ENCODE assay signal across 10 mouse cellular contexts in the genomic region with DNA sequence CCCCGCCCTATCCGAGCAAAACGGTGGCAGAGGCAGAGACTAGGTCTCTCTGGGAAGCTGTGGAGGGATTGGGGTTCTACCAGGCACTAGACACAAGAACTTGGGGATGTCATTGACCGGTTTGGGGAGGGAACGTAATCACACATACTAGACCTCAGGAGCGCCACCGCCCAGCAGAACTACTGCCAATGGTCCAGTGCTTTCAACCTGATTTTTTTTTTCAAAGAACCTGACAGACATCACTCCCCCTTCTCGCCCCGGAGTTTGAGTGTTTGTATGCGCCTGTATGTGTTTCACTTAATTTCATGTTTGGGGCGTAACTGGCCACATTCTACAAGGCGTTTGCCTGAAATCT. TPM values are rescaled to one million over a fixed set of nuclear protein-coding genes. Genes with fewer than 3 reads are reported as not detected.
A peak's percentile ranks its signal among the peaks of the same experiment; 100 is the strongest.
DNase-seq lines count a peak whose midpoint lies in the region; ATAC-seq and TF ChIP-seq lines count a peak whose summit lies in the region.
"Had no signal": no experiment of that assay in that cellular context is flagged by ENCODE, and none has a peak within 500 bp of the region (broad histone marks: within the 10 kb centered on the region; RNA-seq: fewer than 3 reads in every experiment).

No protein-coding gene starts in this region.

- peaks cover 42% of the 10 kb centered on the region for H3K27me3 ChIP-seq in heart, postnatal 0 days (ENCODE audit: control insufficient read depth, insufficient read depth, low read length)
- no peaks in the 10 kb centered on the region for H3K27me3 ChIP-seq in hindbrain, embryonic 14.5 days (ENCODE audit: control insufficient read depth, insufficient read depth, low read length)
- H3K27me3 ChIP-seq in midbrain, embryonic 12.5 days = peaks cover 16% of the 10 kb centered on the region

- TF ChIP-seq EP300 in heart, postnatal 0 days (IDR thresholded peaks at IDR 0.05; ENCODE audit: low read depth) = no peak

- 0 out of 2 replicates have a peak overlapping the region, but pooled peaks have one; percentile 4 for H3K9ac ChIP-seq in heart, postnatal 0 days (replicated peaks; ENCODE audit: low read depth, low read length)
- H3K9ac ChIP-seq in hindbrain, embryonic 14.5 days = peak overlapping the region; percentile 56
- peak overlapping the region; percentile 68 for H3K9ac ChIP-seq in midbrain, embryonic 12.5 days (replicated peaks)

- peak overlapping the region; percentile 47 for H3K4me3 ChIP-seq in heart, postnatal 0 days (ENCODE audit: low read depth, low read length)
- H3K4me3 ChIP-seq in cortical plate, adult 2 months (ENCODE audit: insufficient read depth, low read length) = peak overlapping the region; percentile 57
- H3K4me3 ChIP-seq in hindbrain, embryonic 14.5 days (replicated peaks; ENCODE audit: low read length) = peak overlapping the region; percentile 62
- peak overlapping the region; percentile 64 for H3K4me3 ChIP-seq in midbrain, embryonic 12.5 days

- no peak for DNase-seq in heart, postnatal 0 days (ENCODE audit: low spot score)
- DNase-seq in heart, adult 11 months = no peak
- no peak for DNase-seq in hindbrain, embryonic 14.5 days (ENCODE audit: low spot score)
- DNase-seq in right cerebral cortex, adult 18-20 months = no peak
- DNase-seq in layer of hippocampus, adult 9-11 months = no peak
- DNase-seq in embryo, embryonic 11 days = no peak

- ATAC-seq in heart, postnatal 0 days (ENCODE audit: insufficient read depth, low read depth) = no peak
- ATAC-seq in hindbrain, embryonic 14.5 days (ENCODE audit: low FRiP score) = no peak
- no peak for ATAC-seq in midbrain, embryonic 12.5 days (ENCODE audit: low FRiP score, low read depth)
- ATAC-seq: inflammation-experienced regulatory T-cells, adult 6 months had no signal

- no peaks in the 10 kb centered on the region for H3K36me3 ChIP-seq in heart, postnatal 0 days (replicated peaks; ENCODE audit: control insufficient read depth, insufficient read depth, low read length)
- no peaks in the 10 kb centered on the region for H3K36me3 ChIP-seq in hindbrain, embryonic 14.5 days (replicated peaks; ENCODE audit: control insufficient read depth, insufficient read depth)
- H3K36me3 ChIP-seq in midbrain, embryonic 12.5 days = no peaks in the 10 kb centered on the region
- H3K36me3 ChIP-seq: G1E had no signal

- WGBS in heart, postnatal 0 days = 6% methylated on average over 12 of the region's 12 CpGs
- WGBS in hindbrain, embryonic 14.5 days = 1% methylated on average over 12 of the region's 12 CpGs
- 3% methylated on average over 12 of the region's 12 CpGs for WGBS in midbrain, embryonic 12.5 days

- no peak for TF ChIP-seq CTCF in heart, postnatal 0 days (IDR thresholded peaks at IDR 0.05; ENCODE audit: low read depth)
- no peak for TF ChIP-seq CTCF in cortical plate, adult 2 months (IDR thresholded peaks at IDR 0.05; ENCODE audit: extremely low read depth, insufficient read depth, low read length)

- no peaks in the 10 kb centered on the region for H3K9me3 ChIP-seq in heart, postnatal 0 days (replicated peaks; ENCODE audit: control insufficient read depth, low read length)
- no peaks in the 10 kb centered on the region for H3K9me3 ChIP-seq in hindbrain, embryonic 14.5 days (ENCODE audit: control insufficient read depth, low read length)
- no peaks in the 10 kb centered on the region for H3K9me3 ChIP-seq in midbrain, embryonic 12.5 days
- H3K9me3 ChIP-seq: G1E had no signal

- no peak for TF ChIP-seq POLR2A in cortical plate, adult 2 months (IDR thresholded peaks at IDR 0.05; ENCODE audit: extremely low read depth, insufficient read depth, low read length)

- no peak overlapping the region for H3K27ac ChIP-seq in heart, postnatal 0 days (ENCODE audit: low read depth)
- H3K27ac ChIP-seq in cortical plate, adult 2 months (ENCODE audit: insufficient read depth, low read length) = no peak overlapping the region
- 0 out of 2 replicates have a peak overlapping the region, but pooled peaks have one; percentile 32 for H3K27ac ChIP-seq in hindbrain, embryonic 14.5 days
- peak overlapping the region; percentile 71 for H3K27ac ChIP-seq in midbrain, embryonic 12.5 days (replicated peaks)

- H3K4me1 ChIP-seq in heart, postnatal 0 days (ENCODE audit: control insufficient read depth, insufficient read depth) = no peaks in the 10 kb centered on the region
- no peaks in the 10 kb centered on the region for H3K4me1 ChIP-seq in cortical plate, adult 2 months (ENCODE audit: control insufficient read depth, insufficient read depth, low read length)
- peaks cover 16% of the 10 kb centered on the region for H3K4me1 ChIP-seq in hindbrain, embryonic 14.5 days (replicated peaks; ENCODE audit: control insufficient read depth, insufficient read depth, low read length)
- H3K4me1 ChIP-seq in midbrain, embryonic 12.5 days = peaks cover 21% of the 10 kb centered on the region

- H3K4me2 ChIP-seq in heart, postnatal 0 days (ENCODE audit: low read depth, low read length) = peak overlapping the region; percentile 71
- peak overlapping the region; percentile 94 for H3K4me2 ChIP-seq in hindbrain, embryonic 14.5 days (replicated peaks)
- peak overlapping the region; percentile 85 for H3K4me2 ChIP-seq in midbrain, embryonic 12.5 days (replicated peaks)

RNA-seq across cellular contexts. Expression of gene Egfem1, which starts 1.1 kb away (rescaled TPM):
- total RNA-seq in heart, postnatal 0 days (2014; rRNA removed; ENCODE audit: low replicate concordance) = not detected in 2 replicates
- 0.14 and 0.23 TPM in 2 replicates for polyA plus RNA-seq in heart, postnatal 0 days (2015; fragmentation: Nextera tagmentation; extraction: Ambion mirVana)
- 12.9 and 15.1 TPM in 2 replicates for polyA plus RNA-seq in cortical plate, adult 2 months (2012; rRNA removed)
- polyA plus RNA-seq in hindbrain, embryonic 14.5 days (2014; fragmentation: Nextera tagmentation; extraction: Ambion mirVana) = 4.3 and 6.7 TPM in 2 replicates
- polyA plus RNA-seq in midbrain, embryonic 12.5 days (2016; fragmentation: Nextera tagmentation; extraction: Ambion mirVana) = 16.9 and 21.4 TPM in 2 replicates
- polyA plus RNA-seq: G1E; inflammation-experienced regulatory T-cells, adult 6 months had no signal

Comparison
In these comparisons a context has a peak if more than half of its experiments do, and no peak if none do; other contexts are left out.
1. H3K27ac ChIP-seq: peak in hindbrain, embryonic 14.5 days (single experiment) and midbrain, embryonic 12.5 days (single experiment); none in heart, postnatal 0 days (single experiment) and cortical plate, adult 2 months (single experiment).
2. H3K9ac ChIP-seq: peak in every context shown above with its lines; median percentile 68 in midbrain, embryonic 12.5 days; 56 in hindbrain, embryonic 14.5 days; 4 in heart, postnatal 0 days.
3. Peak in every context shown above with its lines, with median percentiles within 50 percentile points of each other: H3K4me2 ChIP-seq and H3K4me3 ChIP-seq.